Mouse (Mus musculus) frontal cortex, postnatal 14 days (tissue): Measurements from ENCODE around the gene Dlst.

Source experiments
- DNase-seq, 2 experiments: peaks; one replicate each; pipeline ENCODE4 v3.0.0; 2022; ENCODE audit warnings: low spot score in 2 of 2

Gene Dlst

GRCm38 (mm10) chr12:85110698-85111592 lies at the start of gene Dlst, which contains the start of gene Prox2:
TSS of gene Dlst (plus strand) at chr12:85110833.
TSS of gene Prox2 (minus strand) at chr12:85110759.
- peak; percentile 72 to 84 for DNase-seq

DNA sequence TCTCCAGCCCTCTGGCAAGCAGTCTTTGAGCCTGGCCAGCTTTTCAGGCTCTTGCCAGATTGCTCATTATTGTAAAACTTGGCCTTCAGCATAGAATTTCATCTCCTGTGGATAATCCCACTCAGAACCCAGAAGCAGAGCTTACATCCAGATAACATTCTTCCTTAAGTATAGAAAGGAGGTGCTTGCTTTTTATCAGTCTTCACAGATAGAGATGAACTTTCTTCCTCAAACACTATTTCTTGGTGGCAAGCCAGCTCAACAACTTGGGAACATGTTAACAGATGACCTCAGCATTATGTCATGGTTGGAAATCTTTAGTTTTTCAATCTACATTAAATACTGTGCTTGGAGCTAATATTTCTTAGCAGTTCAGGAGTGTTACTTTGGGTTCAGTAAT lies 39.6 kb upstream of the Dlst start:
- no peak for DNase-seq

DNA sequence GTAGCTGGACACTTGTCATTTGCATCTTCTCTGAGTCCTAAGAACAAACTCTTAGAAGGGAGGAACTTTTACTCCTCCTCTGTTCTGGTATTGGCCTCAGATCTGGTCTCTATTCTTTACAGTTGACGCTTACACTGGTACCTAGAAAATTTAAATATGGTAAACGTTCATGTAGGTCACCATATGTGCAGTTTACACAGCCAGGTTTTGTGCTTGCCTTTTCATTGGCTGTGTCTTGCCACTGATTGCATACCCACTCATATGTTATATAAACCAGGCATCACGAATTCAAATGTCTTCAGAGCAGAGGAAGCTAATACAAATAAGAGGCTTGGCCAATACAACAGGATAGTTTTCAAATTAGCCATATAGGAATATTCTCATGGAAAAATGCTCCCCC lies 33.5 kb upstream of the Dlst start:
- DNase-seq = no peak

- no peak for DNase-seq
Observed at GRCm38 (mm10) chr12:85084257-85084656, 26.4 kb upstream of the Dlst start.

DNA sequence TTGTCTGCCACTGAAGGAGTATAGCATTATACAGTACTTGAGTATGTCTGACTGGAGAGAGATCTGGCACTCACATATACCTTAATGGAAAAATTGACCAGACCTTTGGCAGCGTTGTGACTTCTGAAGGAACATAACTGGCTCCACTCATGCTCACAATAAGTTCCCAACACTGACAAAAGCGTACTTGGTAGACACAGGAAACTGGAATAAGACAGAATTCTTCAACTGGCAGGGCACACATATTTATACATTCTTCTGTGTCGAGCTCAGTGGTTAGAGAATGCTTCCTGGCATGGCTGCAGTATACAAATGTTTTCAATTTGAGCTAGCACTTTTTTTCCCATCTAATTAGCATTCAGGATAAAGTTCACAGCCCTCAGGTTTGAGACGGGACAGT lies 25.7 kb upstream of the Dlst start:
- no peak for DNase-seq

DNA sequence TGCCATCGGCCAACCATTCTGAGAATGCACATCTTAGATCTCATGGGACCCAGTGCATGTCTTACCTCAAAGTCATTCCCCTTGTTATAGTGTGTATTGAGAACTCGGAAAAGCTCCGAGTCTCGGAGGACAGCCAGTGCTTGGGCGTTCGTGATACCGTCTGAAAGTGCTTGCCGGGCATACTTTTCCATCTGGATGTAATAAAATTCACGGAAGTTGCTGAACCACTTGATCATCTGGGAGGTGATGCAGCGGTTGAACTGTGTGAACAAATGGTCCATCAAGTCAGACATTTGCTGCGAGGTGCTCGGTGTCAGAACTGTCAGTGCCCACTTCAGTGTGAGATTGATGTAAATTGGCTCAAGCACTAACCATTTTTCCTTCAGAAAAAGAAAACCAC lies 22.8 kb upstream of the Dlst start:
- no peak for DNase-seq

GRCm38 (mm10) chr12:85091190-85091589 lies 19.4 kb upstream of the Dlst start:
- no peak for DNase-seq

- DNase-seq = peak in 1 of 2 experiments; percentile 46
Observed at GRCm38 (mm10) chr12:85092214-85092613, 18.4 kb upstream of the Dlst start.

GRCm38 (mm10) chr12:85094010-85094409 lies 16.6 kb upstream of the Dlst start:
- DNase-seq = peak; percentile 28 to 37

DNA sequence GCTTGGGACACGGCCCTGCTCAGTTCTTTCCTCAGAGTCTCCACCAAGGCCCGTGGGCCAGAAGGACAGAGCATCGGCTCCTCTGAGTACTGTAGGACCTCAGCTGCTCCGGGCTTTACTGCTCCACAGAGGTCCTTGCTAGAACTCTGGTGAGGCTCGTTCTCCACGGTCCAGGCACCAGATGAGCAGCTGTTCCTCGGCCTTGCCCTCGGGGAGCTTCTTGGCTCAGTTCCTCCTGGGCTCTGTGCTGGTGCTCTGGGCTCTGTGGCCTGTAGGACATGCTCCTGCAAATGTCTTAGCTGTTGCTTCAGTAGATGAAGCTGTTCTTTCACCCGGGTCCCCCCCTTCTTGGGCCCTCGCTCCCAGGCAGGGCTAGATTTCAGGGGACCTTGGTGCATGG lies 15.9 kb upstream of the Dlst start:
- no peak for DNase-seq

DNA sequence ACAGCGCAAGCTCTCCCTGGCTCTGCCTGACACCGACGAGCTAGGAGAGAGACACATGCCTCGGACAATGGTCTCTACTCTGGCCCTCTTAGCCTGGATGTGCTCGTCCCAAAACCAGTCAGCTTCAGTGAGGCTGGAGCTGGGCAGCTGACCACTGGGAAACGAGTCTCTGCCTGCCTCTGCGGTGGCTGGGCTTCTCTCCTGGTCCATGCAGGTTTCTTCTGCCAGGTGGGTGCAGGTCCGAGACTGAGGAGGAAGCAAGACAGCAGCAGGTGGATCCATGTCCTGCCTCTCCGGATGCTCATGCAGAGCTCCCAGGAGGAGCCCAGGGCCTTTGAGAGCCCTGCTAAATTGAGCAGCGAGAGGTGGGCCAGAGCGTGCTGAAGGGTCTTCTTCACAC lies 15.5 kb upstream of the Dlst start:
- DNase-seq = no peak

DNA sequence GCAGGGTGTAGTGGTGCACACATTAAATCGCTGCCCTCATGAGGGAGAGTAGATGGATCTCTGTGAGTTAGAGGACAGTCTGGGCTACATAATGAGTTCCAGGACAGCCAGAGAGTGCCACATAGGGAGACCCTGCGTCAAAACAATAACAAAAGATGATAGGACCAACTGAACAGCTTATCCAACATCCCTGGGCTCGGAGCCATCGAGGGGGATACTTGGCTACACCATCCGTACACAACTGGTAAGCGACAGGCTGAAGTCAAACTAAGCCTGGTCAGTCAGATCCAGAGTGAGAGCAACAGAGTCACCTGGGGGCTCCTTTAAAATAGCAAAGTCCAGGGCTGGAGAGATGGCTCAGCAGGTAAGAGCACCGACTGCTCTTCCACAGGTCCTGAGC lies 14.8 kb upstream of the Dlst start:
- no peak for DNase-seq

- no peak for DNase-seq
Observed at GRCm38 (mm10) chr12:85101001-85101400, 9.6 kb upstream of the Dlst start.

- no peak for DNase-seq
Observed at GRCm38 (mm10) chr12:85101521-85102106, 9.0 kb upstream of the Dlst start.

GRCm38 (mm10) chr12:85103096-85103495 lies 7.5 kb upstream of the Dlst start:
- no peak for DNase-seq

DNA sequence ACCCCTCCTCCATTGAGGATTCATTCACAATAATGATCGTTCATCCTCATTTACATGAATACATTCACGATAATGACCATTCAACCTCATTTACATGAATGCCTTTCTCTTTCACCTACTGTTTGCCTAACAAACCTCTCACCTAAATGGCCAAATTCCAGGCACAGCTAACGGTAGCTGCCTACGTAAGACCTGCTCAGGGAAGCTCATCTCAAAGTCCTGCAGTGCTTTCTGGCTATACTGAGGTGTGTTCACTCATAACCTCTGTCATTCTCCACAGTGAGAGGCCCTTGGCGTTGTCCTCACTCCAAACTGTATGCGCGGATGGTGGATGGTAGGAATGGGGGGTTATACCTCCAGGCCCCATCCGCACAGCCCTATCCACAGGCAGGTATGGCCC lies 5.8 kb upstream of the Dlst start:
- DNase-seq = no peak

- DNase-seq = no peak
Observed at GRCm38 (mm10) chr12:85106292-85106691, 4.3 kb upstream of the Dlst start.

- DNase-seq = no peak
Observed at GRCm38 (mm10) chr12:85108643-85109042, 2.0 kb upstream of the Dlst start.

DNA sequence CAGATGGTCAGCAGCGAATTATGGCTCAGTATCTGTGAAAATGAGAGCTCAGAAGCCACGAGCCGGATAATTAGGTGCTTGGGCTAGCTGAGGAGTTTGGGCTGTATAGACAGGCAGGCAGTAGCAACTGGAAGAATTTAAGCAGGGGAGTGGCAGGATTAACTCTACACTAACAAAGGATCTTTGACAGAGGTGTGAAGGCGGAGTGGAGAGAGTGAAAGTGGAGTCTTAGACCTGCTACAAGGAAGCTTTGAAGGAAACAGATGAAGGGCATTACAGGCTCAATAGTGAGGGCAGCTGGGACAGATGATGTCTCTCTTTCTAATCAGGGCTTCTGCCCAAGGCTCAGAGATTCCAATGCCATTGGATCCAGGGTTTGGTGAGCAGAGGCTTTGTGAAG lies 1.2 kb upstream of the Dlst start:
- no peak for DNase-seq

- no peak for DNase-seq
Observed at GRCm38 (mm10) chr12:85110011-85110697, 479 bp upstream of the Dlst start.

DNA sequence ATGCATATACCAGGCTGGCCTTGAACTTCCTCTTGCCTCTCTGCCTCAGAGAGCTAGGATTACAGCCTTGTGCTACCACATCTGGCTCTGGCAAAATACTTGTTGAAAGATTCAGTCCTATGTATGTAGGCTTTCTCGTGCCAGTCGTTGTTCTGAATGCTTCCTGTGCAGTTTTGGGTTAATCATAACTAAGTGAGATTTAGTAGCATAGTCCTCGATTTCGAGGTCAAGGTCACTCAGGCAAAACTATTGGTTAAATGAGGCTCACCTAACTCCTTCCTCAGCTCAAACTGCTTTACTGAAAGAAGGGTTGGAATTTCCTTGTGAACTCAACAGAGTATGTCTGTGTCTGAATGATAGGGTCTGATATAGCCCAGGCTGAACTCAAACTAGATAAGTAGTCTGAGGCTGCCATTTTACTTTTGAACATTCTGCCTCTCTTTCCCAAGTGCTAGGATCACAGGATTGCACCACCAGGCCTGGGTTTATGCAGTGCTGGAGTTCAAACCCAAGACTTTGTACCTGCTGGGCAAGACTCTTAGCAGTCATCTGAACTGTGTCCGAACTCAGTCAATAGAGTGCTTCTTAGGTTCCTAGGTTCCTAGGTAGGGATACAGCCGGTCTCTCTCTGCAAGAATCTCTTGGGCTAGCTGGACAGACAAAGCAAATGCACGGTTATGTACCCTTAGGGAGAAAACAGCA lies 2.1 kb downstream of the Dlst start:
- DNase-seq = no peak

GRCm38 (mm10) chr12:85113337-85113736 lies 2.7 kb downstream of the Dlst start:
- DNase-seq = no peak
